Mouse (Mus musculus): ENCODE data around the gene Ankrd13b.

Gene Ankrd13b

DNA sequence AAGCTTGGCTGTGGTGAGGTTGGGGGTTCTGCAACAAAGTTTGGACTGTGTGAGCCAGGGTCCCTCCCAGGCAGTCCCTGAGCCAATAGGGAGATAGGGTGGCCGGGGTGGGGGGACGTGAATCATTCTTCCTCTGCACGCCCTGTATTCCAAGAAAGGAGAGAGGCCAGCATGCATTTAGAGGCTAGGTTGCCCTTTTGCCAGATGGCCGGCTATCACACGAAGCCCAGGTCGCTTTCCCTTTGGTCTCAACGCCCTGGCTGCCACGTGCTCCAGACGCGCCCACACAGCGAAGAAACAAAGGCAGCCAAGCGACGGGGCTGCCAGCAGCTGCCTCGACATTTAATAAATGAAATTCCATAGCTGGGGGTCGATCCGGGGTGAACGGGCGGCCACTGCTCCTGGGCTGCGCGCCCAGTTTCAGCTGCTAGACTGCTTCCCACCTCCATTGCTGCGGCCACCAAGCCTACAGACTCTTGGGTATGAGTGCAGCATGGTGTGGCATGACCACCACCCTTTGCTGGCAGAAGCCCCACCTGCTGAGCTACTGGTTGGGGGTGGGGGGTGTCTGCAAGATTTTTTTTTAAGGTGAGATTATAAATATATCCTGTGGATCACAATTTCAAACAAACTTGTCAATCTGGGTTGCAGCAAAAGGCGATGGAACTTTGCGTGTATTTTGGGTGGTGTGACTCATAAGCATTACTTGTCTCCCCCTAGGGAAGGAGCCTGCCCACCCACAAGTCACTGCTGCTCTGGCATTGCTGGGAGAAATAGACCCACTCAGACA is 2.2 kb upstream of the Ankrd13b start:
- DNase-seq: peak; percentile 36 to 39

DNA sequence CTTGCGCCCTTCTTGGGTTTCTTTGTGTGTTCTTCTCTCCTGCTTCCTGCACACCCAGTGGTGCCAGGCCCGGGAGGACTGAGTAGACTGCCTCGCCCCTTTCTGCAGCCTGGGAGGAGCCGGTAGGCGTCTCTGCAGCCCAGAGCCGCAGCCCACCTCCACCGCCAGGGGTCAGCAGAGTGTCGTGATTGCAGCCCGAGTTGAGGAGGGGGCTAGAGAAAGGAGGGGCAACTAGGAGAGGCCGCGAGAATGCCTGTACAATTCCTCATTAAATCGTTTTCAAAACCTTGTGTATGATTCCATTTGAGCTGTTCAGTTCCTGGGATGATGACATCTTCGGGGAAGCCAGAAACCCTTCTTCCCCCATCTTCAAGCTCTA is 1.6 kb upstream of the Ankrd13b start:
- peak; percentile 89 to 91 for DNase-seq

DNA sequence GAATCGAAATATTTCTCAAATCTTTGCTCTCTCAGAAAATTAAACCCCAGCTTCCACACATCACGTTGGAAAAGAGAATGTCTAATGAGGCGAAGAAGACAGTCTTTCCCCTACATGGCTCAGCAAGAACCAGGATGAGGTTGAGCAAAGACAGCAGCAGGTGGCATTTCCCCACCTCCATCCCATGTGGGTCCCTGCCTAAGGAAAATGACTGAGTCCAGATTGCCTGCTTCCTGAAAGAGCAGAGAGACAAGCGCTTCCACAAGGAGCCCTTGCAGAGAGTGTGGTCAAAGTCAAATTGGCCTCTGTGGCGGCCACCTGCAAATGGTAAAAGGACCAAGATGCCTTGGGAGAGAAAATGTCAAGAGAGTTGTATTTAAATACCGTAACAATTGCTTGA is 973 bp upstream of the Ankrd13b start:
- no peak for DNase-seq

DNA sequence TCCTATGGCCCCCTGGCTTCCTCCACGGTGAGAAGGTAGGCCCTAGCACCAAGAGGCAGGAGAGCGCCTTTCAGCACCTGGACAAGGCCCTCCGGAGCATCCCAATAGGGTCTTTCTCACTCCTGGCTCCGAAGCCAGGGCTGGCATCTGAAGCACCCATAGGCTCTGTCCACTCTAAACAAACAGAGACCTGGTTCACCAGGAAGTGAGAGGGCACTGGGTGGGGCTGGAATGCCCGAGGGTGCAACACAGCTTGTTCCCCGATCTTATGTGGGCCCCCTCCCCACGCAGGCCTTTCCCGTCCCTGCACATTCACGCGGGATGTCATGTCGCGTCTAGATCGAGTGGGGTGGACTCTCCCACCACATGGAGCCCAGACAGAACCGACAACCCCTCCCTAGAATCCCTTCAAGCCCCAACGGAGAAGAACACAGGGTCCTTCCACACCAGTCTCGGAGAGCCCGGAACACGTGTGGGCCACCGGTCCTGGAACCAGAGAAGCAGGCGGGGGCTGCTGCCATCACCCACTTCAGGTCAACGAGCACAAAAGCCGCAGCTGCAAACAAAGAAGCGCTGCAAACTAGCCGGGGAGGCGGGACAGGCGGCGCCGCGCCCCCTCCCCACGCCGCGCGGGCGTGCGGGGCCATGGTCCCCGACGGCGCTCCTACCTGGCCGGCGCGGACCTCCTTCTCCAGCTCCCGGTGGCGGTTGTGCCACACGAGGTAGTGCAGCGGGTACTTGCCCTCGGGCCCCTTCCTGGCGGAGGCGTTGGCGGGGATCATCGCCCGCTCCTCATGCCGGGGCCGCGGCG is 502 bp downstream of the Ankrd13b start:
- DNase-seq: peak; percentile 19 to 36

DNA sequence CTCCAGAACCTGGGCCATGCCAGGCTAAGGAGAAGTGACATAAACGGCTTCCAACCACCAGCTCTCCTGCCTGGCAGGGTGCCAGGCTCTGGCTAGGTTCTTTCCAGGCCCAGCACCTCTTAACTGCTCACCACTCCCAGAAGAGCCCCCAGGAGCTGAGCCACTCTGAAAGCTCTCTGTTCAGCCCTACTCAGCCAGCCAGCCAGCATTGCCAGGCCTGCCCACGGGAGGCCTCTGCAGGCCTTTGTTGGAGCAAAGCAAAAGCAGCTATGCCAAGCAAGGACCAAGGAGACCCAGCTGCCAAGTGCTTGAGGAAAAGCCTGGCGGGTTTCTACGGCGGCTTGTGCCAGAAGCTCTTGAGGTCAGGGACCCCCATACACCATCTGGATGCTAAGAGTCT is 2.7 kb downstream of the Ankrd13b start:
- DNase-seq: no peak

DNA sequence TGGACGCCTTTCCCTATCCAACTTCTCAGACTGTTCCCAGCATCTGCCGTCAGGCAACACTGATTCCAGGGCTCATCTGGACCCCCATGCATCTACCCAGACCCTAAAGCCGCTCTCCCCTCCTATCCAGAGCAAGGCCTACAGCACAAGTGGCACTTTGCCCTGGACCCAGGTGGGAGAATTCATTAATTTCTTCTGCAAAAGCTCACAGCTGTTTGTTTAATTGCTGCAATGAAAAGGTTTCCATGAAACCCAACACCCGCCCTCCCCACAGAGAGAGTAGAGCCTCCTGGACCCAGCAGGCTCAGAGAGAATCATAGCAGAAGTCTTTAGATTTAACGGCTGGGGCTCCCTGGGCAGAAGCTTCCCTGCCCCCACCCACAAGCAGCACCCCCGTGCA is 4.2 kb downstream of the Ankrd13b start:
- DNase-seq: no peak

DNA sequence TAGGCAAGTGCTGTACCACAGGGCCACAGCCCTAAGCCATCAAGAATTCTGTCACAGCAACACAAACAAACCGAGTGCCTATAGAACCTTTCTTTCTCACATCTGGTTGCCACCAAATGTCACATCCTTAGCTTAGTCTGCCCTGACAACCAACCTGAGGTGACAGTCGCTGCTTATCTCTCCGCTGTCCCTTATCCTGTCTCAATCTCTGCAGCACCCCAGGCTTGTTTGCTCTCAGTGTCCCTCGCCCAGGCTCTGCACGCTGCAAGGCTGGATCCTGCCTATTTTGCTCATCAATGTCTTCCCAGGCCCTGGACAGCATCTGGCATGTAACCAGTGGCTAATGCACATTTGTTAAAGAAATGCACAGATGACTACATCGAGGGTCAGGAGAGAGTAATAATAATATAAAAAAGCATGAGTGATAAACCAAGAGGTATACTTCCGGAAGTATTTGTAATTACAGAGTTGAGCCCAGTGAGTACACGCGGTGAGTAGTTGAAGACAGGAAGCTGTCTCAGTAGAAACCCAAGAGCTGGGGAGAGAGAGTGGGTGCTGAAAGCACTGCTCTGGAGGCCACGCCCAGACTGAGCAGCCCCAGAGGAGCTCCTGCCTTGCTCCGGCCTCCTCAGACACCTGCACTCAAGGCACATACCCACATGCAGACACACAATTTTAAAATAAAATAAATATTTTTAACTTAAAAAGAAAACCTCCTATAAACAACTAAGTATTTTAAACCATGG is 5.8 kb downstream of the Ankrd13b start:
- DNase-seq: peak in 1 of 2 experiments; percentile 27

DNA sequence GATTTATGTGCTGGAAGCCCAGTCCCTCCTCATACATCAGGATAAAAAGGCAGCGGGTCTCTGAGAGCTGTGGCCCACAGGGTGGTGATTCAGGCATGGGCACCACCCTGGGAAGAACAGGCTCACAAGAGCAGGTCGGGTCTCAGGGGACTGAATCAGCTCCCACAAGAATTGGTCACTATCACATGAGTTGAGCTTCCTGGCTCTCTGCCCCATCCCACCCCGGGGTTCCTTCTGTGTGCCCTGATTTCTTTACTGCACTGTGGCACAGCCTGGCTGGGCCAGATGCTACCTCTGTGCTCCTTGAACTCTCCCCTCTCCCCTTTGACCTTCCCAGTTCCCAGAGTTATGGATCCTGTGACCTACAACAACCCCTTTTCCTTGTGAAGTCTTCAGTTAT is 6.4 kb downstream of the Ankrd13b start:
- DNase-seq: no peak

DNA sequence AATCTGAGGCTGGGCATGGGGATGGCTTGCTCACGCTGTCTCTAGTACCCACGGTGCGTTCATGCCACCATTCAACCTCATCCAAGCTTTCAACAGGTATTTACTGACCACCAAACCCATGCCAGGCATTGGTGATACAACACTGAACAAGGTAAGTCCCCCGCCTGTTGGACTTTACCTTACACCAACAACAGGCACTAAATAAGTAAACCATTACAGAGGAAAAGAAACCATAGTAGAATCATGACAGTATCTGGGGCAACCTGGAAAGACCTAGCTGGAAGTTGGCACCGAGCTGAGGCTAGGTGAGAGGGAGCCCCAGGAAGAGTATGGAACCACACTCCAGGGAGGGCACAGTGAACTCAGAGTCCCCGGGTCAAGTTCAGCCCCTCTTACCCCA is 12.6 kb downstream of the Ankrd13b start:
- no peak for DNase-seq

DNA sequence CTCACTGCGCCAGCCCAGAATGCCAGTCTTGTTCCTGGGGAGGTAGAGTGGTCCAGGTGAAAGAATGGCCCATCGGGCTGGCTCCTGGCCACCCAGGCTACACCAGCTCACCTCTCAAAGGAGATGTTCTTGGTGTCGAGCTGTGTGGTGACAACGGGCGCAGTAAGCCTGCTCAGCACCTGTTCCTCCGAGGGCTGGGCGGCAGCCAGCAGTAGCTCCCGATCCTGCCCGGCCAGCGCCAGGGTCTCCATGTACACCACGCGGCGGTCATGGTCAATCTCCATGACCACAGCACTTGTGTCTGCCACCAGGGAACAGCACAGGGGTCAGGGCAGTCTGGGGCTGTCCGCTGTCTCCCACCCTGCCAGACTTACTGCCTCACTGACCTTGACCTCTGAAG is 13.3 kb downstream of the Ankrd13b start:
- no peak for DNase-seq

DNA sequence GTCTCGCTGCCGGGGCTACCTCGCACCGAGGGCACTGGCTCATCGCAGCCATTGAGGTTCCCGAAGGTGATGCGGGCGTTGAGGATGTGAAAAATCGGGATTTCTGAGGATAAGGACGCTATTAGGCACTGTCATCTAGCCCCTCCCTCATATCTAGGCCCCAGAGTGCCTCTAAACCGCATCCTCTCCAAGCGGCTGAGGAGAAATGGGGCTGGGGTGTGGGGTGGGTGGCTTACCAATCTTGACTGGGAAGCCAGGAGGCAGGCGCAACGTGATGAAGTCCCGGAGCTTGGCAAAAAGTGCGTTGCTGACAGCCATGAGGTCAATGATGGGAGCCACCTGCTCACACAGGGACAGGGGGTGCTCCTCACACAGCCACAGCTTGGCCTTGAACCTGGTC is 16.7 kb downstream of the Ankrd13b start:
- no peak for DNase-seq

DNA sequence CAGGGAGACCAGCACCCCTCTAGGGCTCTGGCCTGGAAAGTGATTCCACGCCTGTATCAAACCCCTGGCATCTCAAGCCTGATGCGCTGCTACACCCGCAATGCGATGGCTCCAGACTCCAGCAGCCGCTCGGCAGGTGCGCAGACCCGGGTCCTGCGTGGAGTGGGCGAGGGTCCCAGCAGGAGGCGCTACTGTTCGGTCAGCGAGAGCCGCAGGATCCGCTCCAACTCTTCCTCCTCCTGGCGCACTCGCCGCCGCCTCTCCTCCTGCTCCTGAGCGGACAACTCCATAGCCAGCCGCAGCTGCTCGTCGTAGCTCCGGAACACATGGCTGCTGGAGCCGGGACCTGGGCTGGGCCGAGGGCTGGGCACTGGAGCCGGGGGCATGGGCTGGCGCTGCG is 18.1 kb downstream of the Ankrd13b start:
- DNase-seq: no peak

DNA sequence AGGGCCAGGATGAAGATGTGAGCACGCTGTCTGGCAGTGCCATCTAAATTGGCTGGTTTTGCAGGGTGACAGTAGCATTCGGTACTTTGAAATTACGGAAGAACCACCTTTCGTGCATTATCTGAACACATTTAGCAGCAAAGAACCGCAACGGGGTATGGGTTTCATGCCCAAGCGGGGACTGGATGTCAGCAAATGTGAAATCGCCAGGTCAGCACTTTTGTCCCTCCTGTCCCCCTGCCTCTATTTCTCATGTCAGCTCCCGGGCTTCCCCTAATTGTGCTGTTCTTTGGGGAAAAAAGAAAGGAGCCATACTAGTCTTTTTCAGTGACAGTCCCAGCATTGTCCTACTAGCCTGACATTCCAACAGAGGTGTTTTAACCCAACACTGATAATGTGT is 21.1 kb downstream of the Ankrd13b start:
- no peak for DNase-seq

DNA sequence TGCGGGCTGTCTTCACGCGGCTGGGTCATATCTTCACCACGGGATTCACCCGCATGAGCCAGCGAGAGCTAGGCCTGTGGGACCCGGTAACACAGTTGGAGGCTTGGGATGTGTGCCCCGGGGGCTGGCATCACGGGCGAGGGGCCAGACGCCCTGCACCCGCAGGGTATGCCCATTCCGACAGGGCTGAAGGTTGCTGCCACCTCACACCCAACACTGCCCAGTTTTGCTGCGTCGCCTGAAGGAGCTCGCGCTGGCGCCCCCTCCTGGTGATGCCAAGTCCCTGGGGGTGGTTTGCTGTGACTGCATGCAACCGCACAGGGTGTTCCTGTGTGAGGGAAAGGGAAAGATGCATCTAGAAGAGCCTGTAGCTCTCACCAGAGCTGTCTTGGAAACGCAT is 21.7 kb downstream of the Ankrd13b start:
- peak; percentile 91 for DNase-seq

DNA sequence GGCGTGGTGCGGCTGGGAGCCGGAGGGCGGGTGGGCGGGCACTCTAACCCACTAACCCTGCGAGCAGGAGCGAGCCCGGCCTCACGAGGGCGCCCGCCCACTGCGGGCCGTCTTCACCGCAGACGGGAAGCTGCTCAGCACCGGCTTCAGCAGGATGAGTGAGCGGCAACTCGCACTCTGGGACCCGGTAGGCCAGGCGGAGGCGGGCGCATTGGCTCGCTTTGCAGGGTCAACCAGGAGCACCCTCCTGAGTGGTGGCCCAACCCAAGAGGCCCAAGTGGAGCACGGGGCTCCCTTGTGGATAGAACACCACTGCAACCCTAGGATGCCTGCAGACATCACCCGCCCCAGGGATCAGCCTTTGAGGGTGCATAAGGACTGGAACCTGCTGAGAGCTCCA is 22.3 kb downstream of the Ankrd13b start:
- DNase-seq: peak; percentile 87

DNA sequence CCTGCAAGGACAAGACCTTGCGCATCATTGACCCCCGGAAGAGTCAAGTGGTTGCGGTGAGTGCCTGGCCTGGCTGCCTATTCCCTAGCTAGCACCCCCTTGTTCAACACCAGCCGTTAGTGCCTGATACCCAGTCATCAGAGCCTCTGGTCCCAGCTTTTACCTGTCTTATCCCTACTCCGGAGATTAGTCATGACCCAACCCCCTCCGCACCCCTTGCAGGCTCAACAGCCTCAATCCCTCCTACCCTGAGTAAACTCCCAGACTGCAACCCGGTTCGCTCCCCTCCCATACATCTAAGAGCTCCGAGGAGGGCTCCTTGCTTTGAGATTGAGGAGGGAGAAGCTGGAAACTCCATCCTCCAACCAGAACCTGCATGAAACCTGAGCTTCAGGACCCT is 22.9 kb downstream of the Ankrd13b start:
- no peak for DNase-seq

DNA sequence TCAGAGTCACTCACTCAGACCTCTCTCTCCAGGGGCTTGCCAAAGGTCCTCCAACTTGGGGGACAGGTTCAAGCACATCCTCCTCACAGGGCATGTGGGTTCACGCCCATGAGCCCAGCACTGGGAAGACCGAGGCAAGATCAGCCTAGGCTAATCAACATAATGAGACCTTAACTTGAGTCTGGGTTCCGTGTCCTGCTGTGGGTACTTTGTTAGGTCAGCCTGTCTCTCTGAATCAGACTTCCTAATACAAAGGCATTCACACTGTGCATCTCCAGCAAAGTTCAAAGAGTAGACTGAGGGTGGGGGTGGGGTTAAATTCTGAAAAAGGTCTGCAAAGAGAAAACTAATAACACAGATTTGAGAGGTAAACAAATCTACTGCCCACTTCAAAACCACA is 24.4 kb downstream of the Ankrd13b start:
- no peak for DNase-seq

DNA sequence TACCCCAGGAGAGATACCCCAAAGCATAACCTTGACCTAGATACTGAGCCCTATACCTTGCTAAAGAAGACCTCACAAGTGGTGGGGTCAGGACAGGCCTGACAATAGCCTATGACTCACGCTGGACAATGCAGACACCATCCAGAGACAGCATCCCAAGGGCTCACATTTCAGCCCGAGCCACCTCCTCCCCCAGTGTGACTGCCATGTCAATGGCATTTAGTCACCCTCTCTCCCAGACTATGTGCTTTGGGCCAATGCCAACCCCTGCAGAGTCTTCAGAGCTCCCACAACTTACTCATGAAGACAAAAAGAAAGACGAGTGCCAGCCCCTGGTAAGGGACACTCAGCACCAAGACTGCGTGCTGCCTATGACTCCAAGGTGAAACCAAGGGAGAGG is 24.8 kb downstream of the Ankrd13b start:
- DNase-seq: no peak

DNA sequence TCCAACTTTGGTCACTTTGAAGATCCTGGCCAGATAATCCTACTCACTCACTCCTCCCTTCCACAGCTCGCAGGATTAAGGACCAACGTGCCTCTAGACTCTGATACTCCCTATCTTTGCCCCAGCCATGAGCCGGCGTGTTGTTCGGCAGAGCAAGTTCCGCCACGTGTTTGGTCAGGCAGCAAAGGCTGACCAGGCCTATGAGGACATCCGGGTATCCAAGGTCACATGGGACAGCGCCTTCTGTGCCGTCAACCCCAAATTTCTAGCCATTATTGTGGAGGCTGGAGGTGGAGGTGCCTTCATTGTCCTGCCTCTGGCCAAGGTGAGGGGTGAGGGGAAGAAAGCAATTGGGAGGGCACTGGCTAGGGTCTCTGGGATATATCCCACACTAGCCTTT is 25.7 kb downstream of the Ankrd13b start:
- DNase-seq: no peak

DNA sequence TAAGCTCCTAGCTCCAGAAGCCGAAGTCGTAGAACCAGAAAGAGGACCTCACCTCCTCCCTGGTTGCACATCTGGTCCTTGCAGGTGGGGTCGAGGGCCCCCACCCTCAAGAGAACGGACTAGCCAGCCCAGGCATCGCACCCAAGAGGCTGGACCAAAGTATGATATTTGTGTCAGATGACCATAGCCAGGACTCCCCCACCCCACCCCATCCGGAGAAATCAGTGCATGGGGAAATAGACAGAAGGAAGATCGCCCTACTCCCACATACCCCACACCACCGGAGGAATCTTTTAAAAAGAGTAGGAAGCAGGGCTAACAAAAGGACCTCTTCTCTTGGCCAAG is 26.4 kb downstream of the Ankrd13b start:
- DNase-seq: no peak

DNA sequence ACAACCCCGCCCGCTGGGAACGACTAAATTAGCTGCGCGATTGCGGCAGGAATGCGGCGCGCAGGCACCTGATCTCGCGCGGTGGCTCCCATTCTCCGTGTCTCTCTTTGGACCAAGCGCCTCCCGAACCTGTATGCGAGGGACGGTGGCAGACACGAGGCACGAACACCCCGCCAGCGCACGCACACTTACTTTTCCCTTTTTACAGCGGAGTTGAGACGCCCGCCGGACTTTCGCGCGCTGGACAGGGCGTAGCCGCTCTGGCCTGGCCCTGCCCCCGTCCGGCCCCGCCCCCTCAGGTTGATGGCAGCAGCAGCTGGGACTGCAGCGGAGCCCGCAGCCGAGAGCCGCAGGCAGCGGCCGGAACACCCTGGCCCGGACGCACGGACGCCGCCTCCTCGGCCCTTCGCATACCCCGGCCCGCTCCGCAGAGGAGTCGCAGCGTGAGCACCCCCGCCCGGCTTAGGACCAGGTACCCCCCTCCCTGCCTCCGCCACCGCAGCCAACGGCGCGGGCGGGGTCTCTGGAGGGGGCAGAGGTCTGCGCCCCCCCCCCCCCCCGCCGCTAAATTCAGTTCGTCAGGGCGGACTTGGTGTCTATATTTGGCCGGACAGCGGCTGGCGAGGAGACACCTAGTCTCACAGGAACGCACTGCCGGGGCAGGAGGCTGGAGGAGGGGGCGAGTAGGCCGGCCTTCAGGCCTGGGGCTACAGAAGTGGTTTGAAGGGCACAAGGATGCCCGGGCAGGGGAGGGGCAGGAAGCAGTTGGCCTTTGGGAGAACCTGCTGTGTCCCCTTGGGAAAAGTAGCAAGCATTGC is 27.0 kb downstream of the Ankrd13b start, which contains the start of gene Coro6:
TSS of gene Coro6 (plus strand) at position 129 of the 818 bp plus-strand sequence.
- peak; percentile 49 to 53 for DNase-seq

DNA sequence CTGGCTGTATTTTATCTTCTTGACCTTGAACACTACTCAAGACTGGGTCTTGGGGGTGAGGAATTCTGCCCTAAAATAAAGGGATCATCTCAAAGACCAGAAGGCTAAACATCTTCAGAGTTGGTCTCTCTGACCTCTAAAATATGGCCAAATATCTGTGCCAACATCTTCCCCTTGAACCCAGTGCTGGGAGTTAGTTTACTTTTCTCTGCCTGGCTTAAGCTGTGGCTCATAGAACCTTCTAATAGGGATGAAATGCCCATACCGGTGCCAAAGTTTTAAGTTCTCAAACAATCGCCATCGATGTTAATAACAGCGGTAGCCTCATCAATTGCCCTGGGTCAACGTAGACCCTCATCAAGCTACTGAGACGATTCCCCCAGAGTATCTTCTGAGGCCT is 27.6 kb downstream of the Ankrd13b start:
- no peak for DNase-seq

DNA sequence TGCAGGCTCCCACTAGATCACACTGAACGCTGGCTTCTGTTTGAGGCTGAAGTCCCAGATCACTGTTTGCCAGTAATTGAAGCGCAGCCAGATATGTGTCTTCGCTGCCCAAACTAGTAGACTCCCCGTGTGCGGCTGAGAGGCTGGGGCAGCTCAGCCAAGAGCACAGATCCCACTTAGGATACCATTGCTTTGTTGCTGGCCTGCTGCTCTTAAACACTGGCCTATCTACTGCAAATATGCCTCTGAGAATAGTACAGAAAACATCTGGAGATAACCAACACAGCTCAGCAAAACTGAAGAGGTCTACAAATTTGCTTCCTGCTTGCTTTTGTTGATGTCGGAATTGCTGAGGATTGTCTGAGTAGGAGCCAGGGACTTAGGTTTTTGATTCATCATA is 32.6 kb downstream of the Ankrd13b start:
- no peak for DNase-seq

Measured in B cell, adult 2 months (primary cell).